Mouse (Mus musculus): ENCODE measurements around the gene Tmem199. TPM values are rescaled to one million over a fixed set of nuclear protein-coding genes. Genes with fewer than 3 reads are reported as not detected.

Gene Tmem199
- polyA plus RNA-seq, 1 experiment, result 8.7 TPM

- H3K27me3 ChIP-seq (ENCODE audit: control insufficient read depth, insufficient read depth, low read length), result no peaks in the 10 kb centered on the region
These were observed 38.4 kb upstream of the Tmem199 start, which contains the start of gene Tmem97 for GRCm38 (mm10) chr11:78550168-78551058. Tmem97 (minus strand) TSS chr11:78550777.

GRCm38 (mm10) chr11:78549491-78549987, 37.6 kb upstream of the Tmem199 start:
- Histone ChIP-seq H3K4me1 (ENCODE audit: control insufficient read depth, insufficient read depth, insufficient read length) (no peaks in the 10 kb centered on the region; the same call in 1 of the 2 replicates), H3K4me3 (ENCODE audit: extremely low read depth, insufficient read depth, insufficient read length) (peak overlapping the region; percentile 85; the same call in 1 of the 2 replicates), H3K27ac (ENCODE audit: insufficient read depth, low read length) (no peak overlapping the region), H3K27me3 (ENCODE audit: control insufficient read depth, insufficient read depth, low read length) (no peaks in the 10 kb centered on the region), H3K36me3 (ENCODE audit: control insufficient read depth, insufficient read depth, low read length) (no peaks in the 10 kb centered on the region)
- no peak for DNase-seq (ENCODE audit: low read depth in 1 of 2, low spot score in 2 of 2)
- 20% methylated on average over 5 of the region's 5 CpGs for WGBS
- TF ChIP-seq CTCF (IDR thresholded peaks at IDR 0.05; ENCODE audit: extremely low read depth, insufficient read depth, insufficient read length, insufficient replicate concordance) (no peak), POLR2A (IDR thresholded peaks at IDR 0.05; ENCODE audit: low read depth, low read length) (no peak)

More at GRCm38 (mm10) chr11:78550168-78551058, 38.4 kb upstream of the Tmem199 start, which contains the start of gene Tmem97:
- H3K4me1 ChIP-seq (ENCODE audit: control insufficient read depth, insufficient read depth, insufficient read length), result no peaks in the 10 kb centered on the region; the same call in 1 of the 2 replicates
- under 1% methylated on average over 60 of the region's 60 CpGs for WGBS
- peak within 1 kb of the TSS; percentile 85 for H3K4me3 ChIP-seq (ENCODE audit: extremely low read depth, insufficient read depth, insufficient read length)
- TF ChIP-seq CTCF (IDR thresholded peaks at IDR 0.05; ENCODE audit: extremely low read depth, insufficient read depth, insufficient read length, insufficient replicate concordance) (no peak), POLR2A (IDR thresholded peaks at IDR 0.05; ENCODE audit: low read depth, low read length) (peak; percentile 69; the same call in 1 of the 2 replicates)
- H3K36me3 ChIP-seq (ENCODE audit: control insufficient read depth, insufficient read depth, low read length), result no peaks in the 10 kb centered on the region
- H3K27ac ChIP-seq (ENCODE audit: insufficient read depth, low read length), result peak within 1 kb of the TSS; percentile 47
- peak; percentile 89 to 93 for DNase-seq (ENCODE audit: low read depth in 1 of 2, low spot score in 2 of 2)

GRCm38 (mm10) chr11:78547718-78548460, 35.9 kb upstream of the Tmem199 start:
- TF ChIP-seq CTCF (IDR thresholded peaks at IDR 0.05; ENCODE audit: extremely low read depth, insufficient read depth, insufficient read length, insufficient replicate concordance) (no peak), POLR2A (IDR thresholded peaks at IDR 0.05; ENCODE audit: low read depth, low read length) (no peak)
- Histone ChIP-seq H3K36me3 (ENCODE audit: control insufficient read depth, insufficient read depth, low read length) (peaks cover under 1% of the 10 kb centered on the region), H3K4me3 (ENCODE audit: extremely low read depth, insufficient read depth, insufficient read length) (no peak overlapping the region), H3K27ac (ENCODE audit: insufficient read depth, low read length) (no peak overlapping the region), H3K4me1 (ENCODE audit: control insufficient read depth, insufficient read depth, insufficient read length) (no peaks in the 10 kb centered on the region; the same call in 1 of the 2 replicates), H3K27me3 (ENCODE audit: control insufficient read depth, insufficient read depth, low read length) (no peaks in the 10 kb centered on the region)
- no peak for DNase-seq (ENCODE audit: low read depth in 1 of 2, low spot score in 2 of 2)
- 77% methylated on average over 2 of the region's 2 CpGs for WGBS

GRCm38 (mm10) chr11:78545181-78545580, 33.2 kb upstream of the Tmem199 start:
- no peak overlapping the region for H3K27ac ChIP-seq (ENCODE audit: insufficient read depth, low read length)
- WGBS, result 56% methylated on average over 8 of the region's 8 CpGs
- H3K27me3 ChIP-seq (ENCODE audit: control insufficient read depth, insufficient read depth, low read length), result no peaks in the 10 kb centered on the region
- H3K4me3 ChIP-seq (ENCODE audit: extremely low read depth, insufficient read depth, insufficient read length), result no peak overlapping the region
- DNase-seq (ENCODE audit: low read depth in 1 of 2, low spot score in 2 of 2), result no peak
- TF ChIP-seq POLR2A (IDR thresholded peaks at IDR 0.05; ENCODE audit: low read depth, low read length) (no peak), CTCF (IDR thresholded peaks at IDR 0.05; ENCODE audit: extremely low read depth, insufficient read depth, insufficient read length, insufficient replicate concordance) (no peak)
- H3K36me3 ChIP-seq (ENCODE audit: control insufficient read depth, insufficient read depth, low read length), result peaks cover 13% of the 10 kb centered on the region
- H3K4me1 ChIP-seq (ENCODE audit: control insufficient read depth, insufficient read depth, insufficient read length), result no peaks in the 10 kb centered on the region; the same call in 1 of the 2 replicates

- TF ChIP-seq POLR2A (IDR thresholded peaks at IDR 0.05; ENCODE audit: low read depth, low read length) (no peak), CTCF (IDR thresholded peaks at IDR 0.05; ENCODE audit: extremely low read depth, insufficient read depth, insufficient read length, insufficient replicate concordance) (no peak)
- 93% methylated on average over 7 of the region's 7 CpGs for WGBS
- H3K4me1 ChIP-seq (ENCODE audit: control insufficient read depth, insufficient read depth, insufficient read length), result no peaks in the 10 kb centered on the region; the same call in 1 of the 2 replicates
- no peaks in the 10 kb centered on the region for H3K27me3 ChIP-seq (ENCODE audit: control insufficient read depth, insufficient read depth, low read length)
- no peak for DNase-seq (ENCODE audit: low read depth in 1 of 2, low spot score in 2 of 2)
- no peak overlapping the region for H3K4me3 ChIP-seq (ENCODE audit: extremely low read depth, insufficient read depth, insufficient read length)
- peaks cover 15% of the 10 kb centered on the region for H3K36me3 ChIP-seq (ENCODE audit: control insufficient read depth, insufficient read depth, low read length)
- H3K27ac ChIP-seq (ENCODE audit: insufficient read depth, low read length), result no peak overlapping the region
These were observed 32.6 kb upstream of the Tmem199 start for GRCm38 (mm10) chr11:78544449-78545111.

- Histone ChIP-seq H3K4me1 (ENCODE audit: control insufficient read depth, insufficient read depth, insufficient read length) (no peaks in the 10 kb centered on the region), H3K36me3 (ENCODE audit: control insufficient read depth, insufficient read depth, low read length) (peaks cover 18% of the 10 kb centered on the region), H3K27me3 (ENCODE audit: control insufficient read depth, insufficient read depth, low read length) (no peaks in the 10 kb centered on the region), H3K4me3 (ENCODE audit: extremely low read depth, insufficient read depth, insufficient read length) (no peak overlapping the region), H3K27ac (ENCODE audit: insufficient read depth, low read length) (no peak overlapping the region)
- WGBS, result 92% methylated on average over 3 of the region's 3 CpGs
- TF ChIP-seq POLR2A (IDR thresholded peaks at IDR 0.05; ENCODE audit: low read depth, low read length), result no peak
- no peak for TF ChIP-seq CTCF (IDR thresholded peaks at IDR 0.05; ENCODE audit: extremely low read depth, insufficient read depth, insufficient read length, insufficient replicate concordance)
- no peak for DNase-seq (ENCODE audit: low read depth in 1 of 2, low spot score in 2 of 2)
These were observed 28.4 kb upstream of the Tmem199 start for GRCm38 (mm10) chr11:78540358-78540757.
